Mouse (Mus musculus): ENCODE measurements around the gene Brca1.
"Not testable (repeated sequence)": the region's sequence is repeated elsewhere in the genome, so short reads cannot be mapped to it uniquely, and the experiment has no call there.

The Brca1 gene

GRCm38 (mm10) chr11:101551751-101552475 lies at the start of gene Brca1, which contains the start of gene Nbr1:
Gene Brca1, minus strand, starts transcription at chr11:101551955.
Gene Nbr1, plus strand, starts transcription at chr11:101552149.
- DNase-seq (ENCODE audit: low spot score in 2 of 2), result peak; percentile 95 to 96

GRCm38 (mm10) chr11:101599156-101599555 lies 47.4 kb upstream of the Brca1 start, which contains the start of gene Gm11634:
Gene Gm11634, minus strand, starts transcription at chr11:101599256.
- DNase-seq (ENCODE audit: low spot score in 2 of 2), result no peak

GRCm38 (mm10) chr11:101589989-101590624 lies 38.4 kb upstream of the Brca1 start:
- no peak for DNase-seq (ENCODE audit: low spot score in 2 of 2)

GRCm38 (mm10) chr11:101589444-101589843 lies 37.7 kb upstream of the Brca1 start:
- peak in 1 of 2 experiments; percentile 57 for DNase-seq (ENCODE audit: low spot score in 2 of 2)

- no peak for DNase-seq (ENCODE audit: low spot score in 2 of 2)
Measured at GRCm38 (mm10) chr11:101588868-101589267, 37.1 kb upstream of the Brca1 start.

- DNase-seq (ENCODE audit: low spot score in 2 of 2), result peak; percentile 32 to 33
Measured at GRCm38 (mm10) chr11:101587676-101588075, 35.9 kb upstream of the Brca1 start.

- DNase-seq (ENCODE audit: low spot score in 2 of 2), result no peak
Measured at GRCm38 (mm10) chr11:101585805-101586204, 34.0 kb upstream of the Brca1 start.

GRCm38 (mm10) chr11:101585031-101585430 lies 33.3 kb upstream of the Brca1 start:
- not testable (repeated sequence) for DNase-seq (ENCODE audit: low spot score in 2 of 2)

GRCm38 (mm10) chr11:101583205-101583604 lies 31.4 kb upstream of the Brca1 start:
- no peak for DNase-seq (ENCODE audit: low spot score in 2 of 2)

- peak in 1 of 2 experiments; percentile 33 for DNase-seq (ENCODE audit: low spot score in 2 of 2)
Measured at GRCm38 (mm10) chr11:101582054-101583035, 30.6 kb upstream of the Brca1 start, which contains the start of gene Tmem106a. Gene Tmem106a, plus strand, starts transcription at chr11:101582242.

- DNase-seq (ENCODE audit: low spot score in 2 of 2), result no peak
Measured at GRCm38 (mm10) chr11:101581081-101581764, 29.5 kb upstream of the Brca1 start.

- DNase-seq (ENCODE audit: low spot score in 2 of 2), result no peak
Measured at GRCm38 (mm10) chr11:101576116-101576515, 24.4 kb upstream of the Brca1 start.

GRCm38 (mm10) chr11:101568421-101568820 lies 16.7 kb upstream of the Brca1 start:
- DNase-seq (ENCODE audit: low spot score in 2 of 2), result no peak

- peak; percentile 40 to 50 for DNase-seq (ENCODE audit: low spot score in 2 of 2)
Measured at GRCm38 (mm10) chr11:101562391-101562790, 10.6 kb upstream of the Brca1 start.

- no peak for DNase-seq (ENCODE audit: low spot score in 2 of 2)
Measured at GRCm38 (mm10) chr11:101556954-101557353, 5.2 kb upstream of the Brca1 start.

- DNase-seq (ENCODE audit: low spot score in 2 of 2), result no peak
Measured at GRCm38 (mm10) chr11:101556541-101556940, 4.8 kb upstream of the Brca1 start.

GRCm38 (mm10) chr11:101553354-101553930 lies 1.7 kb upstream of the Brca1 start:
- DNase-seq (ENCODE audit: low spot score in 2 of 2), result no peak

GRCm38 (mm10) chr11:101552476-101553300 lies 933 bp upstream of the Brca1 start:
- peak; percentile 99 to 100 for DNase-seq (ENCODE audit: low spot score in 2 of 2)

GRCm38 (mm10) chr11:101548526-101548925 lies 3.2 kb downstream of the Brca1 start:
- no peak for DNase-seq (ENCODE audit: low spot score in 2 of 2)

- DNase-seq (ENCODE audit: low spot score in 2 of 2), result no peak
Measured at GRCm38 (mm10) chr11:101544132-101544531, 7.6 kb downstream of the Brca1 start.

Measured in right cerebral cortex, postnatal 10 days (tissue).